Mouse (Mus musculus): ENCODE measurements around the gene Ddn.

The Ddn gene

DNA sequence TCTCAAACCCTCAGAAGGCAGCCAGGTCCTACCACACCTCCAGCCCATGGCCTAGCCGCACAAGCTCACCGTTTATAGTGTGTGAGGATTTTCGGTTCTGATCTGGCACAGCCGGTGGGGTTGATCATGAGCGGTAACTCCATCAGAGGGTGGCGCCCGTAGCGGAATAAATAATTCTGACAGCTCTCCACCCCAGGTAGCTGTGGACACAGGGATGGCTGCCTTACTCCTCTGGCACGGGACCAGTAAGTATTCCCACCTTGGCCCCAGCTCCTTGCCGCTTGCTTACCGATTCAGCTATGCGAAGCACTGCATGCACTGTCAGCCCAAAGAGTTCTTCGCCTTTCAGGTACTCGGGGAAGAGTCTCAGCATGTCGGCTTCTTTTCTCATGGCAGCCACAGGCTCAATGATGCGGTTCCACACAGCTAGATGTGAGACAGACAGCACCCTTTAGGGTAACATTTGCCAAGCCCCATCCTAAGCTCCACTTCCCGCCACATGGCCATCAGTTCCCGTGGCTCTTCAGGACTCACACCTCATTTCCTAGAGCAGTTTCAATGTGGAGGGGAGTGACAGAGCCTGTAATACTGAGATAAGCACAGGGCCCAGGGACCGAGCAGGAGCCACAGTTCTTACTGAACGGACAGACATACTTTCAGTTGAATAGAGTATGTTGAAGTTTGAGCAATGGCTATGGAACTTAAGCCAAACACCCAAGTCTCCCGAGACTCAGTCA lies 27.9 kb upstream of the Ddn start:
- ChIA-PET POLR2A (interaction anchor here in 2 of 4 experiments (0.6 to 1.9 kb wide), 4 partner anchors 9 to 97 kb away, joined by 4 to 7 read pairs (median 6); partner anchors contain the start of gene Tuba1b (in 1 of the 2)), CTCF (interaction anchor here in 1 of 4 experiments (0.6 kb wide), 1 partner anchor 71 kb away, joined by 5 read pairs; no protein-coding TSS in a partner anchor)

DNA sequence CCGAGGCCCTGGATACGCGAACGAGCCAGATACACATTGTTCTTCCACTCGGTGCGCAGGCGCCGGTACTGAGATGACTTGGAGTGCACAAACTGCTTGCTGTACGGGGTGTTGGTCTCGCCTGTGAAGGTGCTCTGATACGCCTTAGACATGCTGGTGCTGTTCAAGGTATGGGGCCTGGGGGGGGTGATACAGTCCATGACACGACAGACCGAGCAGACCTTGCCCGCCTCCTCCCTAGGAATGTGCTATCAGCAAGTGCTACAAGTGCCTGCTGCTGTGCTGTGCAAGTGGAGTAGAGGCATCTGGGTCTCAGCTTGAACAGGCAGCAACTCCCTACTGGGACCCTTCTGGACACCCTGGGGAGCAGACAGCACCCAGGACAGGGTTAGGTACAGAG lies 26.0 kb upstream of the Ddn start:
- POLR2A ChIA-PET = interaction anchor here in 2 of 4 experiments (0.6 to 1.9 kb wide), 4 partner anchors 9 to 20 kb away, joined by 3 to 5 read pairs (median 3); no protein-coding TSS in a partner anchor
- CTCF ChIA-PET = no interaction called here

DNA sequence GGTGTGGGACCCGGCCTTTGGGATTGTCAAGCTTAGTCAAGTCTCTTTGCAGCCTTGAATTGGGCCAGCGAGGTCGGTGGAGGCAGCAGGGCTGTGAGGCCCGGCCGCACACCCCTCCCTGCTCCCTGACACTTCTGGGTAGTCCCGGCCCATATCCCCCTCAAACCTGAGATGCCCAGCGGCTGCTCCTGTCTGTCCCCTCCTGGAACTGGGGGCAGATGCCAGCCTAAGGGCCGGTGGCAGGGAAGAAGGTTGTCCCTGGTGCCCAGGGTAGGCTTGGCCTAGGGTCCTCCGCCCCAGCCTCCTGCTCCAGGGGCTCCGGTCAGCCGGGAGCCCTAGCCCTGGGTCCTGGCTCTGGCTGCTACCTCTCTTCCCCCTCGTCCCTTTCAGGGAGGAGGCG lies 24.8 kb upstream of the Ddn start:
- ChIA-PET POLR2A (interaction anchor here in 3 of 4 experiments (0.6 to 4.6 kb wide), 5 partner anchors 9 to 99 kb away, joined by 3 to 52 read pairs (median 4); no protein-coding TSS in a partner anchor), CTCF (no interaction called here)

DNA sequence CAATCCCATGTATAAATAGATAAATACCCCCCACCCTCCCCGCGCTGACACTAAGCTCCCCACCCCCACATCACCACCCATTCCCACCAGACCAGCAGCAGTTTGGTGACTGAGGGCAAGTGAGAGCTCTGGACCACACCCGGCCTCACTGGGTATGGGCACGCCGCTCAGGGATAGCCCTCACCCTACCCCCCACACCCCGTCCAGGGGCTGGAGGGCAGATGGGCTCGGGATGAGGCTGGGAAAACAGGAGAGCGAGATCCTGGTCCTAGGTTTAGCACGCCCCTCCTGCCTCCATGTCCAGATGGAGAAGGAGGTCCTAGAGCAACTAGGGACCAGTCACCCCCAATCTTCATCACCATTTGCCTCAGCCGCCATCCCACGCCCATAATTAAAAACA lies 24.0 kb upstream of the Ddn start:
- CTCF ChIA-PET = interaction anchor here in 3 of 4 experiments (0.5 to 1.2 kb wide), 6 partner anchors 8 to 297 kb away, joined by 3 to 10 read pairs (median 4); no protein-coding TSS in a partner anchor
- POLR2A ChIA-PET = interaction anchor here in 3 of 4 experiments (0.7 to 4.6 kb wide), 18 partner anchors 10 to 317 kb away, joined by 3 to 52 read pairs (median 4); partner anchors contain the start of genes Tuba1b (in 1 of the 3) and Tuba1c (in 1 of the 3)

DNA sequence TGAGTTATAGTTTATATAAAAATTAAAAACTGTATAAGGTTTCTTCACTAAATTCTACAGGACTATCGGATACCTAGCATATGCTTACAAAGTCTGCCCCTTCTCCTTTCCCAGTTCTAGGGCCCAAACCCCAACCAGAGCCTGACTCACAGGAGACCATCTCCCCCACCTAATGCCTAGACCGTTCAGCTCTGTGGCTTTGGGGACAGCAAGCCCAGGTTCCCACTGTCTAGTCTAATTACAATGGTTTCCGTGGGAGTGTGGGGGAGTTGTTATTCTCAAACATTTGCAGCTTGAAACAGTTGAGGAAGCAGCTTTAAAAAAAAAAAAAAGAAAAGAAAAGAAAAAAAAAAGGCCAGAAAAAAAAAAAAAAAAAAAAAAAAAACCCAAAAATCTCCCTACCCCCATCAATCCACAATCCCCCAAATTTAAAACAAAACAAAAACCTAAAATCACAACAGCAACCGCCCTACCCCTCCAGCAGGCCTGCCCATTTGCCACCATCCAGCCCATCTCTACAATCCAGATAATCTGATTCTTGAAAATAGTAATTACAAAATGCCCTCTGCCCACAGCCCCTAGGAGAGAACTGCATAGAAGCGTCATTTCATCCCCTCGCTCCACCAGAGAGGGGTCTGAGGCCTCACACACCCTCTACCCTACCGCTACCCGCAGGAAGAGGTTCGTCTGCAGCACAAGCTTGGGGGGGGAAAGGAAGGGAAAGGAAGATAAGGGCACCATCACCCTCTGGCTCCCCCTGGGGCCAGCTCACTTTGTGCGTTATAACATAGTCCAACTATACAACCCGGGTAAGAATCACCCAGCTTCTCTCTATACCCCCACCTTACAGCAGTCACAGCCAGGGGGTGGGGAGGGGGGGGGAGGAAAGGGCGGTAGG lies 23.1 kb upstream of the Ddn start:
- CTCF ChIA-PET = interaction anchor here (0.5 to 2.4 kb wide), 11 partner anchors 9 to 380 kb away, joined by 3 to 23 read pairs (median 5); no protein-coding TSS in a partner anchor
- POLR2A ChIA-PET = interaction anchor here (0.5 to 4.6 kb wide), 29 partner anchors 9 to 1062 kb away, joined by 3 to 52 read pairs (median 4); partner anchors contain the start of genes Tuba1b (in 2 of the 4), Tuba1c (in 2 of the 4), Gm49450 (in 1 of the 4) and Tuba1a (in 1 of the 4)

DNA sequence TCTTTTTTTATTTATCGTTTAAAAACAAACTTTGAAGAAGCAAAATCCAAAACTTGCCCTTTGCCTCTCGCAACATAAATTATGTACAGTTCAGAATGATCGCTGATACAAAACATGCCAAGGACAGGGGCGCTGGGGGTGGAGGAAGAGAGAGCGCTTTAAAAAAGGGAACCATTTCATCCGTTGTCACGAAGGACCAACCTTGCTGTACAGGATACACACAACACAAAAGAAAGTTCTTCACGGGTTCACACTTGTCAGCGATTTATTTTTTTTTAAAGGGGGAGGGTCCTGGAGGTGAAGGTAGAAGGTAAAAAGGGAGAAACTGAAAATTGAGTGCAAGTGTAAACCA lies 22.4 kb upstream of the Ddn start:
- ChIA-PET POLR2A (interaction anchor here (0.6 to 4.6 kb wide), 53 partner anchors 10 to 1062 kb away, joined by 3 to 52 read pairs (median 7); partner anchors contain the start of genes Gm49450 (in 2 of the 4), Tuba1a (in 2 of the 4), Tuba1b (in 2 of the 4) and Ddn (in 1 of the 4)), CTCF (interaction anchor here (0.6 to 2.4 kb wide), 45 partner anchors 9 to 1856 kb away, joined by 3 to 23 read pairs (median 3); partner anchors contain the start of genes Arf3 (in 1 of the 4), C1ql4 (in 1 of the 4), Ccdc65 (in 1 of the 4) and Kmt2d (in 1 of the 4))

DNA sequence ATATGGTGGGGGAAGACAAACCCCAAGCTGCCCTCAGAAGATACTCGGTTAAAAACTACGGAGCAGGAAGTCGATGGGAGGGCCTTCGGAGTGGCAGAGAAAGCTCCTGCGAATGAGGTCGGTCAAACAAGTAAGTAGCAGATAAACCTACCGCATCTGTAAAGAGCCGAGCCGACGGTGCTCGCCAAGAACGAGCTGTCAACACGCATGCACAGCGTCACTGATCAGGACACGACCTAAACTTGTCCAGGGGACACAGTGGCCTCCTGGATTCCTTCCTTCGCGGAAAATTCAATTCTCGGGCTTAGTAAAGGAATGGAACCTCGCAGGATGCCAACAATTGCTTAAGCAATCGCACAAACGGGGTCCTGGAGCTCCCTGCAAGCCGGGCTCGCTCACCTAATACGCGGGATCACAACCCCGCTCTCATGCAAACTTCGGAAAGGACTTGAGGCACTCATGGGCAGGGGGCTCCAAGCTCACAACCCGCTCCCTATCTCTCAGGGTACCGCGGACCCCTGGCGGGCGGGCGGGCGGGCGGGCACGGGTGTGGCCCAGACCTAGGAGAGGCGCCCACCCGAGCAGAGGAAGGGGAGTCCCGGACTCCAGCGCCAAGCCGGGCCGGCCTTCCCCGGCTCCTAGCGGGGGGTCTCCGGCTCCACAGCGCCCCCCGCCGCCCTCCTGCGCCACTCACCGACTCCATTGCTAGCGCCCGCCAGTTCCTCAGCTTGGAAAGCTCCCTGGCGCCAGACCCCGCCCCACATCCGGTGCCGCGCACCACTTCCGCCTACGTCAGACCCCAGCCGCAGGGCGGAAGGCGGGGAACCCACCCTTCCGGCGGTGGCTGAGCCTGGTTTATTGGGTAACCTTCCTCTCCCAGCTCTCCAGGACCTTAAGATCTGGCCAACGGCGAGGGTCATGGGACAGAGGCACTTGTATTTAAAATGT lies 21.7 kb upstream of the Ddn start, which contains the start of gene Prkag1:
TSS of gene Prkag1 (minus strand) at position 786 of the 948 bp plus-strand sequence.
- POLR2A ChIA-PET = interaction anchor here in 3 of 4 experiments (0.5 to 4.6 kb wide), 69 partner anchors 9 to 443 kb away, joined by 3 to 52 read pairs (median 5); partner anchors contain the start of genes Gm49450 (in 2 of the 3), Tuba1a (in 2 of the 3), Tuba1b (in 2 of the 3) and Tuba1c (in 2 of the 3)
- CTCF ChIA-PET = interaction anchor here (0.5 to 2.4 kb wide), 57 partner anchors 9 to 1856 kb away, joined by 3 to 23 read pairs (median 3); partner anchors contain the start of genes Arf3 (in 1 of the 4), C1ql4 (in 1 of the 4), Ccdc65 (in 1 of the 4) and Kmt2d (in 1 of the 4)

DNA sequence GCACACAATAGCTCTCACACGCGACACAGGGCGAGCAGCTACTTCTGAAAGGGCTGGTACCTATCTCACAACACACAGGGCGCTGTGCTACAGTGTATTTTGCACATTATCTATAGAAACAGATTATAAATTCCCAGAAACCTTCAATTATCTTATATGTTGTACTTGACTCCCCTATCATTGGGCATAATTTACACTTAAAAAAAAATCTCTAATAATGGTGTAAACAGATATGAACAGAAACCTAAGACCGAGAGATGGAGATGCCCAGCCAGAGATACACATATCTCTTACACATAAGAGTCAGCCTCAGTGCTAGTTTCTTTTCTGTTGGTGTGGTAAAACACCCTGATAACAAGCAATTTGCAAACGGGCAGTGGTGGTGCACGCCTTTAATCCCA lies 18.3 kb upstream of the Ddn start:
- POLR2A ChIA-PET = interaction anchor here in 2 of 4 experiments (0.6 to 3.5 kb wide), 10 partner anchors 17 to 203 kb away, joined by 3 to 15 read pairs (median 4); partner anchors contain the start of genes Ddn (in 1 of the 2), Tuba1b (in 1 of the 2) and Tuba1c (in 1 of the 2)
- CTCF ChIA-PET = interaction anchor here (0.8 to 1.5 kb wide), 4 partner anchors 22 to 233 kb away, joined by 3 to 5 read pairs (median 4); no protein-coding TSS in a partner anchor

DNA sequence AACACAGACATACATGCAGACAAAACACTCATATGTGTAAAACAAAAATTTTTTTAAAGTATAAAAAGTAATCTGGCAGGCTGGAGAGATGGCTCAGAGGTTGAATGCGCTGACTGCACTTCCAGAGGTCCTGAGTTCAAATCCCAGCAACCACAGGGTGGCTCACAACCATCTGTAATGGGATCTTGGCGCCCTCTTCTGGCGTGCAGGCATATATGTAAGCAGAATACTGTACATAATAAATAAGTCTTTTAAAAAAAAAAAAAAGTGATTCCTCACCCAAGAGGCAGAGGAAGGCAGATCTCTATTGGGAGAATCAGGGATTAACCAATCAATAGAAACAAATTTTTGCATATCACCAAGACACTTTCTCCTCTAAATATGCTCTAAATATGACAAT lies 14.1 kb upstream of the Ddn start:
- CTCF ChIA-PET = interaction anchor here in 1 of 4 experiments (0.9 kb wide), 1 partner anchor 245 kb away, joined by 3 read pairs; no protein-coding TSS in a partner anchor
- POLR2A ChIA-PET = interaction anchor here in 2 of 4 experiments (1.4 to 2.8 kb wide), 7 partner anchors 8 to 207 kb away, joined by 3 to 18 read pairs (median 6); partner anchors contain the start of genes Tuba1b (in 1 of the 2) and Tuba1c (in 1 of the 2)

DNA sequence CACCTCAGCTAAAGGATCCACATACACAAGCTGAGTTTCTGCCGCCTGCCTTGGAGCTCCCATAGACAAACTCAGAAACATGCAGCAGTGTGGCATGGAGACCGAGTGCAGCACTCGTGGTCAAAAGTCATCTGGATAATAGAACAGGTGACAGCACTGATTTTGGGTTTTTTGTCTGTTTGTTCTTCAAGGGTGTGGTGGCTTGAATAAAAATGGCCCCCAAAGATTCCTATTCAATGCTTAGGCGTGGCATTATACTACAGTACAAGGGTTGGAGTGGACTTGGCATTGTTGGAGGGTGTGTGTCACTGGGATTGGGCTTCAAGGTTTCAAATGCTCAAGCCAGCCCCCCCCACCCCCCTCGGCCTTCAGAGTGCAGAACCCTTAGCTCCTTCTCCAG lies 12.9 kb upstream of the Ddn start:
- ChIA-PET CTCF (interaction anchor here (0.6 to 2.4 kb wide), 18 partner anchors 8 to 1364 kb away, joined by 3 to 23 read pairs (median 5); partner anchors contain the start of genes Prkag1 (in 4 of the 4) and Ddn (in 1 of the 4)), POLR2A (interaction anchor here in 3 of 4 experiments (0.6 to 2.8 kb wide), 45 partner anchors 9 to 1435 kb away, joined by 3 to 37 read pairs (median 5); partner anchors contain the start of genes Prkag1 (in 2 of the 3), Tuba1b (in 2 of the 3), Tuba1c (in 2 of the 3) and Ddn (in 1 of the 3))

DNA sequence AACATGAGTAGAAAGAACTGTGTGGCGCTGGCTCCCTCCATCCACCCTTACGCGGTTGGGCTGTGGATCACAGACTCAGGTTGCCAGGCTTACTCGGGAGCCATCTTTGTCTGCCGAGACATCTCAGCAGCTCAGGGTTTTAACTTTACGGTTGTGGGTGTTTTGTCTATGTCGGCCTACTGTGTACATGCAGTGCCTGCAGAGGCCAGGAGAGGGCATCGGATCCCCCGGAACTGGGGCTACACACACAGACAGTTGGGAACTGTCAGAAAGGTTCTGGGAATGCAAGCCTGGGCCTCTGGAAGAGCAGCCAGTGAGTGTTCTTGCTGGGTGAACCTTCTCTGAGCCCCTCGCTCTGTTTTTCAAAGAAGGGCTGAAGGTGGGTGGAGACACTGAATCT lies 12.1 kb upstream of the Ddn start:
- POLR2A ChIA-PET = interaction anchor here (0.6 to 2.8 kb wide), 55 partner anchors 9 to 293 kb away, joined by 3 to 37 read pairs (median 4); partner anchors contain the start of genes Fkbp11 (in 2 of the 4), Prkag1 (in 2 of the 4), Tuba1b (in 2 of the 4) and Arf3 (in 1 of the 4)
- CTCF ChIA-PET = interaction anchor here (0.5 to 2.4 kb wide), 37 partner anchors 8 to 302 kb away, joined by 3 to 23 read pairs (median 3); partner anchors contain the start of genes Prkag1 (in 4 of the 4) and Ddn (in 2 of the 4)

DNA sequence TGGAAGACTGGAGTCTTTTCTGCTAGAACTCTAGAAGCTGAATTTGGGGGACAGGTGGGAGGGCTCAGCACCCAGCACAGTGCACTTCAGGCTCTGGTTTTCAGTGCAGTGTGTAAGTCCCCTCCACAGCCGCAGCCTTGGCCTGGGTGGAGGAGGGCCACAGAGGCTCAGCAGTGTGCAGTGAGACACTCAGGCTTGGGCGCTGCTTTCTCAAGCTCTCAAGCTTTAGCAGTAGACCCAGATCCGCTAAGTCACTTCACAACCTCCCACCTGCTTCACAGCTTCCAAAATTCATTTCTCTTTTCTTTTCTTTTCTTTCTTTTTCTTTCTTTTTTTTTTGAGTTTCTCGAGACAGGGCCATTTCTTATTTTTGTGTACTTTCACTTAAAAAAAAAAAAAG lies 11.6 kb upstream of the Ddn start:
- ChIA-PET POLR2A (interaction anchor here (0.6 to 2.8 kb wide), 44 partner anchors 8 to 292 kb away, joined by 3 to 37 read pairs (median 4); partner anchors contain the start of genes Fkbp11 (in 2 of the 4), Prkag1 (in 2 of the 4), Arf3 (in 1 of the 4) and Ddn (in 1 of the 4)), CTCF (interaction anchor here (0.5 to 2.4 kb wide), 36 partner anchors 10 to 323 kb away, joined by 3 to 23 read pairs (median 3); partner anchors contain the start of genes Prkag1 (in 3 of the 4), Ddn (in 2 of the 4) and Fkbp11 (in 1 of the 4))

DNA sequence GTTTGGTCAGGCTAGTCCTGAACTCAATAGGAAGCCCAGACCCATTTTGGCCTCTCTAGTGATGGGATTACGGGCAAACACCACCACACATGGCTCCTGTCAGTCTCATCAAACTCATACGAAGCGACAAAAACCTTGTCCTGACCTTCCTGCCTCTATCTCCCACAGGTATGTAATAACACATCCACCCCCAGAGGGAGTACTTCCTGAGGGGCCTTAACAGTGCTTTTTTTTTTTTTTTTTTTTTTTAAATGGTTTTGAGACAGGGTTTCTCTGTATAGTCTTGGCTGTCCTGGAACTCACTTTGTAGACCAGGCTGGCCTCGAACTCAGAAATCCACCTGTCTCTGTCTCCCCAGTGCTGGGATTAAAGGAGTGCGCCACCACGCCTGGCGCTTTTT lies 8.9 kb upstream of the Ddn start:
- POLR2A ChIA-PET = interaction anchor here in 1 of 4 experiments (1.0 kb wide), 1 partner anchor 111 kb away, joined by 3 read pairs; no protein-coding TSS in a partner anchor
- CTCF ChIA-PET = interaction anchor here in 2 of 4 experiments (0.5 to 0.6 kb wide), 2 partner anchors 13 to 209 kb away, joined by 3 to 4 read pairs; partner anchors contain the start of gene Prkag1 (in 1 of the 2)

DNA sequence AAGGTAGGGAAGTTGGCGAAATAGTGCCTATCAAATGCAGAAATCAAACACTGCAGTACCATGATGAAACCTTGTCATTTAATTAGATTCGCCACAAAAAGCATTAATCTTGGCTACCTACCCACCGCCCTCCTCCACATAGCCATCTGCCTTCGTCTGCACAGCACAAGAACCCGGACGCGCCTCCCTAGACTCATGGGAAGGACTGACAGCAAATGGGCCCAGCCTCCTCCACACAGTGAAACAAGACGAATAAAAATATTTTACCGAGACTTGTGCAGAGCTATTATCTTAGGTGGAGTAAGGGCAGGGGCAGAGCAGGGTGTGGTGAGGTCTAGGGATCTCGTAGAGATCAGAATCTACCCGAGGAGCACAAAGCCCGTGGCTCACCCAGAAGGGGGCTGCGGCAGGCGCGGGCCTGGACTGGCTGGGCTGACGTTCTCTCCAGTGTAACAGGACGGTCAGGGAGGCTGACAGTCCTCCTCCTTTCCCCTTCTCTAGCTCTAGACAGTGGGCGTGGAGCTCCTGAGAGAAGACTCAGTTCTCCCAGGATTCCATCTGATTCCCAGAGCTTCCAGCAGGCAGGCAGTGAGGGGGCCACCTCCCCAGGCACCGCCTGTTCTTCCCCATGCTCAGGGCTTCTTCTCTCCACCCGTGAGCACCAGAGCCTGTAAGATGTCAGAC lies 3.6 kb upstream of the Ddn start:
- POLR2A ChIA-PET = interaction anchor here in 3 of 4 experiments (0.5 to 2.3 kb wide), 15 partner anchors 9 to 568 kb away, joined by 3 to 12 read pairs (median 5); partner anchors contain the start of genes Prkag1 (in 2 of the 3), Tuba1c (in 2 of the 3) and Arf3 (in 1 of the 3)
- CTCF ChIA-PET = interaction anchor here in 2 of 4 experiments (0.6 to 3.2 kb wide), 5 partner anchors 9 to 22 kb away, joined by 3 to 8 read pairs (median 4); partner anchors contain the start of gene Prkag1 (in 1 of the 2)

Measured in embryonic stem cell, embryonic (primary cell).